Mouse (Mus musculus): ENCODE data around the gene Cby3. TPM values are rescaled to one million over a fixed set of nuclear protein-coding genes. Genes with fewer than 3 reads are reported as not detected.

Gene Cby3
- polyA plus RNA-seq, 1 experiment from 2014 or later = not detected

DNA sequence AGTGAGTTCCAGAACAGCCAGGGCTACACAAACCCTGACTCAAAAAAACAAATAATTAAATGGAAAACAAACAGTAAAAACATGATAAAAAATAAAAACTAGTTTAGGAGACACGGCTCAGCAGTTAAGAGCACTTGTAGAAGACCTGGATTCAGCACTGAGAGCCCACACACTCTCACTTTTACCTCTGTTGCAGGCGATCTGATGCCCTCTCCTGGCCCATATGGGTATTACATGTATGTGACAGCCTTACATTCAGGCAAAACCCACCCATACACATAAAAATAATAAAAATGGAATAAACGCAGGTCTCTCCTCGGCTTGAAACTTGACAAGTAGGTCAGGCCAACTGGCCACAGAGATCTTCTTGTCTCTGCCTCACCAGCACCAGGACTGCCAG, 10.3 kb downstream of the Cby3 start:
- no peak for ATAC-seq (ENCODE audit: insufficient number of reproducible peaks, insufficient read depth, low FRiP score, low read depth)
- Histone ChIP-seq H3K36me3 (ENCODE audit: control insufficient read depth, insufficient read depth, low read length) (no peaks in the 10 kb centered on the region), H3K4me1 (ENCODE audit: control insufficient read depth in 2 of 2, insufficient read depth in 2 of 2, low read length in 2 of 2) (no peaks in the 10 kb centered on the region), H3K4me3 (ENCODE audit: control insufficient read depth in 1 of 2, insufficient read depth in 1 of 2, low read depth in 1 of 2, low read length in 2 of 2) (no peak overlapping the region), H3K27me3 (ENCODE audit: control insufficient read depth, insufficient read depth, low read length) (0 out of 2 replicates have a peak, but pooled peaks cover 4% of the 10 kb centered on the region), H3K9me3 (ENCODE audit: control insufficient read depth, low read length) (no peaks in the 10 kb centered on the region), H3K27ac (replicated peaks in 1 of 2; ENCODE audit: control insufficient read depth in 1 of 2, insufficient read depth in 1 of 2, low read depth in 2 of 2, low read length in 2 of 2) (no peak overlapping the region), H3K9ac (ENCODE audit: low read length) (no peak overlapping the region), H3K4me2 (ENCODE audit: low read length) (no peak overlapping the region)
- WGBS = 5% methylated on average over 4 of the region's 4 CpGs

DNA sequence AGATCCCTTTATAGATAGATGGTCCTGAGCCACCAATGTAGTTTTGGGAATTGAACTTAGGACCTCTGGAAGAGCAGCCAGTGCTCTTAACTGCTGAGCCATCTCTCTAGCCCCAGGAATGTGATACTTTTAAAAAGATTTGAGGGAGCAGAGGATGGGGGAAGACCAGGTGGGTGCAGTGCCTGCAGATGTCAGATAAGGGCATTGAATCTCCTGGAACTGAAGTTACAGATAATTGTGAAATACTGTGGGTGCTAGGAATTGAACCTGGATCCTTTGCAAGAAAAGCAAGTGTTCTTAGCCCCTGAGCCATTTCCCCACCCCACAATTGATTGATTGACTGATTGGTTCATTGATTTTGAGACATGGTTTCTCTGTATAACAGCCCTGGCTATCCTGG, 11.1 kb downstream of the Cby3 start:
- H3K9me3 ChIP-seq (ENCODE audit: control insufficient read depth, low read length) = no peaks in the 10 kb centered on the region
- H3K27me3 ChIP-seq (ENCODE audit: control insufficient read depth, insufficient read depth, low read length) = 0 out of 2 replicates have a peak, but pooled peaks cover 4% of the 10 kb centered on the region
- H3K4me2 ChIP-seq (ENCODE audit: low read length) = no peak overlapping the region
- no peak overlapping the region for H3K9ac ChIP-seq (ENCODE audit: low read length)
- H3K4me3 ChIP-seq (ENCODE audit: control insufficient read depth in 1 of 2, insufficient read depth in 1 of 2, low read depth in 1 of 2, low read length in 2 of 2) = no peak overlapping the region
- no peak for ATAC-seq (ENCODE audit: insufficient number of reproducible peaks, insufficient read depth, low FRiP score, low read depth)
- H3K36me3 ChIP-seq (ENCODE audit: control insufficient read depth, insufficient read depth, low read length) = no peaks in the 10 kb centered on the region
- no peak overlapping the region for H3K27ac ChIP-seq (replicated peaks in 1 of 2; ENCODE audit: control insufficient read depth in 1 of 2, insufficient read depth in 1 of 2, low read depth in 2 of 2, low read length in 2 of 2)
- no peaks in the 10 kb centered on the region for H3K4me1 ChIP-seq (ENCODE audit: control insufficient read depth in 2 of 2, insufficient read depth in 2 of 2, low read length in 2 of 2)

- Histone ChIP-seq H3K4me1 (ENCODE audit: control insufficient read depth in 2 of 2, insufficient read depth in 2 of 2, low read length in 2 of 2) (peaks cover 0 to 4% of the 10 kb centered on the region in 2 experiments; a peak in 2 of 4 replicates), H3K27me3 (ENCODE audit: control insufficient read depth, insufficient read depth, low read length) (no peaks in the 10 kb centered on the region), H3K4me3 (ENCODE audit: control insufficient read depth in 1 of 2, insufficient read depth in 1 of 2, low read depth in 1 of 2, low read length in 2 of 2) (no peak overlapping the region), H3K27ac (replicated peaks in 1 of 2; ENCODE audit: control insufficient read depth in 1 of 2, insufficient read depth in 1 of 2, low read depth in 2 of 2, low read length in 2 of 2) (no peak overlapping the region), H3K9ac (ENCODE audit: low read length) (no peak overlapping the region), H3K9me3 (ENCODE audit: control insufficient read depth, low read length) (no peaks in the 10 kb centered on the region), H3K36me3 (ENCODE audit: control insufficient read depth, insufficient read depth, low read length) (no peaks in the 10 kb centered on the region), H3K4me2 (ENCODE audit: low read length) (no peak overlapping the region)
- ATAC-seq (ENCODE audit: insufficient number of reproducible peaks, insufficient read depth, low FRiP score, low read depth) = no peak
- 87% methylated on average over 9 of the region's 9 CpGs for WGBS
Measured at GRCm38 (mm10) chr11:50367531-50367930, 13.3 kb downstream of the Cby3 start.

DNA sequence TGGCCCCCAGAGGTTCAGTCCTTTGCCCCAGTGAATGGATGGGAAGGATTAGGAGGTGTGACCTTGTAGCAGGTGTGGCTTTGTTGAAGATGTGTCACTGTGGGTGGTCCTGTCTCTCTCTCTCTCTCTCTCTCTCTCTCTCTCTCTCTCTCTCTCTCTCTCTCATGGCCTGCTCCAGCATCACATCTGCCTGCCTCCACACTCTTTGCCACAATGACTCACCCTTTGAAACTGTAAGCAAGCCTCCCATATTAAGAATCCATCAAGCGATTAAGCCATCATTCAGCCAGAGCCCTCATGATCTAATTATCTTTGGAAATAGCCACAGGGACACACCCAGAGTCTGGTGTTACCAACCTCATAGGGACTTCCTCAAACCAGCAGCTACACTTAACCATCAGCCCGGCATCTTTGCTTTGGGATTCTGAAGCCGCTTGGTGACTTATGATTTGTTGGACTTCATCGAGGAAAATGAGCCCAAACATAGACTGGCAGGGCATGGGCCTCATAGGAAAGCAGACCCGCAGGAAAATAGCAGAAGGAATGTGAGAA, 15.2 kb downstream of the Cby3 start:
- H3K9ac ChIP-seq (ENCODE audit: low read length) = no peak overlapping the region
- WGBS = 86% methylated on average over 5 of the region's 5 CpGs
- no peaks in the 10 kb centered on the region for H3K27me3 ChIP-seq (ENCODE audit: control insufficient read depth, insufficient read depth, low read length)

DNA sequence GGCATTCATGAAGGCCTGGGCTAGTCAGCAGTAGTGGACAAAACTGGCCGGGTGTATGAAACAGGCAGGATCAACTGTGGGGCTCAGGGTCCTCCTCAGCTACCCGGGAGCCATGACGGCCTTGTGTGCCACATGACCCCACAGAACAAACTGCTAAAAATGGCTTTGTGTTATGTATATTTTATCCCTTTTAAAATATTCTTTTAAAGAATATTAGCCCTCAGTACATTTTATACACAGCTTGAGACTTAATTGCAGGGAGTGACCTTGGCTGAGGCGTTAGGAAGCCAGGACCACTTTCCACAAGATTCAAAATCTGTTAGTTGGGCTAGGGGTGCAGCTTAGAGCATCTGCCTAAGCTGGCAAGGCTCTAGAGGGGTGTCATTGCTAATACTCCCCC, 16.7 kb downstream of the Cby3 start:
- peak overlapping the region; percentile 79 for H3K9ac ChIP-seq (ENCODE audit: low read length)
- H3K9me3 ChIP-seq (ENCODE audit: control insufficient read depth, low read length) = no peaks in the 10 kb centered on the region
- H3K27ac ChIP-seq (replicated peaks in 1 of 2; ENCODE audit: control insufficient read depth in 1 of 2, insufficient read depth in 1 of 2, low read depth in 2 of 2, low read length in 2 of 2) = no peak overlapping the region; a peak in 1 of 4 replicates
- H3K27me3 ChIP-seq (ENCODE audit: control insufficient read depth, insufficient read depth, low read length) = no peaks in the 10 kb centered on the region
- WGBS = 64% methylated on average over 4 of the region's 4 CpGs
- no peak for ATAC-seq (ENCODE audit: insufficient number of reproducible peaks, insufficient read depth, low FRiP score, low read depth)
- H3K4me1 ChIP-seq (ENCODE audit: control insufficient read depth in 2 of 2, insufficient read depth in 2 of 2, low read length in 2 of 2) = peaks cover 2 to 4% of the 10 kb centered on the region in 2 experiments
- H3K36me3 ChIP-seq (ENCODE audit: control insufficient read depth, insufficient read depth, low read length) = no peaks in the 10 kb centered on the region
- H3K4me3 ChIP-seq (ENCODE audit: control insufficient read depth in 1 of 2, insufficient read depth in 1 of 2, low read depth in 1 of 2, low read length in 2 of 2) = peak overlapping the region in 1 of 2 experiments; percentile 44; a peak in 1 of 4 replicates
- peak overlapping the region; percentile 76 for H3K4me2 ChIP-seq (ENCODE audit: low read length)

More for the DNA sequence above, 15.2 kb downstream of the Cby3 start:
- Histone ChIP-seq H3K9me3 (ENCODE audit: control insufficient read depth, low read length) (no peaks in the 10 kb centered on the region), H3K4me2 (ENCODE audit: low read length) (no peak overlapping the region), H3K4me3 (ENCODE audit: control insufficient read depth in 1 of 2, insufficient read depth in 1 of 2, low read depth in 1 of 2, low read length in 2 of 2) (no peak overlapping the region), H3K36me3 (ENCODE audit: control insufficient read depth, insufficient read depth, low read length) (no peaks in the 10 kb centered on the region), H3K4me1 (ENCODE audit: control insufficient read depth in 2 of 2, insufficient read depth in 2 of 2, low read length in 2 of 2) (peaks cover 0 to 4% of the 10 kb centered on the region in 2 experiments; a peak in 2 of 4 replicates), H3K27ac (replicated peaks in 1 of 2; ENCODE audit: control insufficient read depth in 1 of 2, insufficient read depth in 1 of 2, low read depth in 2 of 2, low read length in 2 of 2) (no peak overlapping the region)
- no peak for ATAC-seq (ENCODE audit: insufficient number of reproducible peaks, insufficient read depth, low FRiP score, low read depth)

- 2% methylated on average over 18 of the region's 18 CpGs for WGBS
- H3K4me1 ChIP-seq (ENCODE audit: control insufficient read depth in 2 of 2, insufficient read depth in 2 of 2, low read length in 2 of 2) = peaks cover 6 to 7% of the 10 kb centered on the region in 2 experiments
- peak overlapping the region; percentile 79 for H3K9ac ChIP-seq (ENCODE audit: low read length)
- H3K27me3 ChIP-seq (ENCODE audit: control insufficient read depth, insufficient read depth, low read length) = no peaks in the 10 kb centered on the region
- H3K36me3 ChIP-seq (ENCODE audit: control insufficient read depth, insufficient read depth, low read length) = no peaks in the 10 kb centered on the region
- peak overlapping the region; percentile 44 to 70 for H3K4me3 ChIP-seq (ENCODE audit: control insufficient read depth in 1 of 2, insufficient read depth in 1 of 2, low read depth in 1 of 2, low read length in 2 of 2)
- peak overlapping the region; percentile 76 for H3K4me2 ChIP-seq (ENCODE audit: low read length)
- ATAC-seq (ENCODE audit: insufficient number of reproducible peaks, insufficient read depth, low FRiP score, low read depth) = no peak
- no peaks in the 10 kb centered on the region for H3K9me3 ChIP-seq (ENCODE audit: control insufficient read depth, low read length)
- H3K27ac ChIP-seq (replicated peaks in 1 of 2; ENCODE audit: control insufficient read depth in 1 of 2, insufficient read depth in 1 of 2, low read depth in 2 of 2, low read length in 2 of 2) = peak overlapping the region in 1 of 2 experiments; percentile 78; a peak in 3 of 4 replicates
Measured at GRCm38 (mm10) chr11:50371399-50371841, 17.2 kb downstream of the Cby3 start.

DNA sequence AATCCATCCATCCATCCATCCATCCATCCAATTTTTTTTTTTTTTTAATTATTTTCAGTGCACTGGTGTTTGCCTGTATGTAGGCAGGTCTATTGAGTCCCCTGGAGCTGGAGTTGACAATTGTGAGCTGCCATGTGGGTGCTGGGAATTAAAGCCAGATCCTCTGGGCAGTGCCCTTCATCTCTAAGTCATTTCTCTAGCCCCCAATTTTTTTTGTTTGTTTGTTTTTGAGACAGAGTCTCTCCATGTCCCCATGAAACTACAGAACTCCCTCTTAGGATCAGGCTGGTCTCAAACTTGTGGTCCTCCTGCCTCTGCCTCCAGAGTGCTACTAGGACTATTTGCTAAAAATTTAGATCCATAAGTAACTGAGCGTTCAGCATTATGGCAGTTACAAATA, 17.6 kb downstream of the Cby3 start:
- Histone ChIP-seq H3K9ac (ENCODE audit: low read length) (no peak overlapping the region), H3K9me3 (ENCODE audit: control insufficient read depth, low read length) (no peaks in the 10 kb centered on the region), H3K4me1 (ENCODE audit: control insufficient read depth in 2 of 2, insufficient read depth in 2 of 2, low read length in 2 of 2) (peaks cover 8 to 9% of the 10 kb centered on the region in 2 experiments), H3K36me3 (ENCODE audit: control insufficient read depth, insufficient read depth, low read length) (no peaks in the 10 kb centered on the region), H3K4me3 (ENCODE audit: control insufficient read depth in 1 of 2, insufficient read depth in 1 of 2, low read depth in 1 of 2, low read length in 2 of 2) (no peak overlapping the region), H3K4me2 (ENCODE audit: low read length) (peak overlapping the region; percentile 76), H3K27ac (replicated peaks in 1 of 2; ENCODE audit: control insufficient read depth in 1 of 2, insufficient read depth in 1 of 2, low read depth in 2 of 2, low read length in 2 of 2) (no peak overlapping the region), H3K27me3 (ENCODE audit: control insufficient read depth, insufficient read depth, low read length) (no peaks in the 10 kb centered on the region)
- ATAC-seq (ENCODE audit: insufficient number of reproducible peaks, insufficient read depth, low FRiP score, low read depth) = no peak
- 93% methylated on average over 1 of the region's 1 CpGs for WGBS

GRCm38 (mm10) chr11:50373086-50373485, 18.8 kb downstream of the Cby3 start:
- no peaks in the 10 kb centered on the region for H3K27me3 ChIP-seq (ENCODE audit: control insufficient read depth, insufficient read depth, low read length)
- ATAC-seq (ENCODE audit: insufficient number of reproducible peaks, insufficient read depth, low FRiP score, low read depth) = no peak
- H3K27ac ChIP-seq (replicated peaks in 1 of 2; ENCODE audit: control insufficient read depth in 1 of 2, insufficient read depth in 1 of 2, low read depth in 2 of 2, low read length in 2 of 2) = no peak overlapping the region
- H3K36me3 ChIP-seq (ENCODE audit: control insufficient read depth, insufficient read depth, low read length) = no peaks in the 10 kb centered on the region
- peaks cover 8 to 9% of the 10 kb centered on the region in 2 experiments for H3K4me1 ChIP-seq (ENCODE audit: control insufficient read depth in 2 of 2, insufficient read depth in 2 of 2, low read length in 2 of 2)
- H3K4me2 ChIP-seq (ENCODE audit: low read length) = no peak overlapping the region
- H3K9ac ChIP-seq (ENCODE audit: low read length) = no peak overlapping the region
- H3K4me3 ChIP-seq (ENCODE audit: control insufficient read depth in 1 of 2, insufficient read depth in 1 of 2, low read depth in 1 of 2, low read length in 2 of 2) = no peak overlapping the region
- H3K9me3 ChIP-seq (ENCODE audit: control insufficient read depth, low read length) = no peaks in the 10 kb centered on the region
